Mouse (Mus musculus): ENCODE measurements around the gene Tlr7. TPM values are rescaled to one million over a fixed set of nuclear protein-coding genes. Genes with fewer than 3 reads are reported as not detected.
"Not testable (repeated sequence)": the region's sequence is repeated elsewhere in the genome, so short reads cannot be mapped to it uniquely, and the experiment has no call there.

The Tlr7 gene
- polyA plus RNA-seq, 1 experiment from 2014 or later = not detected

- ATAC-seq (no peak), DNase-seq (ENCODE audit: low read depth, low spot score) (no peak)
- no peak for TF ChIP-seq CTCF (IDR thresholded peaks at IDR 0.05)
- peaks cover 9% of the 10 kb centered on the region for H3K27me3 ChIP-seq
- ChIA-PET CTCF (no interaction called here), POLR2A (no interaction called here)
- in situ Hi-C loops (cut with MboI; ENCODE audit: low pct_unique_long_range_greater_than_20kb) = no loop called here
Observed at GRCm38 (mm10) chrX:167334571-167334970, 4.2 kb upstream of the Tlr7 start.

- CTCF ChIA-PET = no interaction called here
- no peak for DNase-seq (ENCODE audit: low read depth, low spot score)
- in situ Hi-C loops (cut with MboI; ENCODE audit: low pct_unique_long_range_greater_than_20kb) = no loop called here
- no peak for TF ChIP-seq CTCF (IDR thresholded peaks at IDR 0.05)
- POLR2A ChIA-PET = no interaction called here
- peaks cover 8% of the 10 kb centered on the region for H3K27me3 ChIP-seq
- ATAC-seq = no peak
Observed at GRCm38 (mm10) chrX:167332607-167333006, 2.2 kb upstream of the Tlr7 start.

GRCm38 (mm10) chrX:167330993-167331392 is 635 bp upstream of the Tlr7 start:
- DNase-seq (ENCODE audit: low read depth, low spot score) (no peak), ATAC-seq (no peak)
- ChIA-PET CTCF (no interaction called here), POLR2A (no interaction called here)
- in situ Hi-C loops (cut with MboI; ENCODE audit: low pct_unique_long_range_greater_than_20kb) = no loop called here
- peaks cover 8% of the 10 kb centered on the region for H3K27me3 ChIP-seq
- no peak for TF ChIP-seq CTCF (IDR thresholded peaks at IDR 0.05)

GRCm38 (mm10) chrX:167329620-167330019 is 738 bp downstream of the Tlr7 start:
- CTCF ChIA-PET = no interaction called here
- in situ Hi-C loops (cut with MboI; ENCODE audit: low pct_unique_long_range_greater_than_20kb) = no loop called here
- POLR2A ChIA-PET = no interaction called here
- ATAC-seq = no peak
- DNase-seq (ENCODE audit: low read depth, low spot score) = no peak
- no peak for TF ChIP-seq CTCF (IDR thresholded peaks at IDR 0.05)
- H3K27me3 ChIP-seq = peaks cover 8% of the 10 kb centered on the region

GRCm38 (mm10) chrX:167329098-167329497 is 1.3 kb downstream of the Tlr7 start:
- ChIA-PET CTCF (no interaction called here), POLR2A (interaction anchor here (0.5 kb wide), 1 partner anchor 440 kb away, joined by 3 read pairs; no protein-coding TSS in a partner anchor)
- ATAC-seq (no peak), DNase-seq (ENCODE audit: low read depth, low spot score) (no peak)
- in situ Hi-C loops (cut with MboI; ENCODE audit: low pct_unique_long_range_greater_than_20kb) = no loop called here
- H3K27me3 ChIP-seq = peaks cover 8% of the 10 kb centered on the region
- no peak for TF ChIP-seq CTCF (IDR thresholded peaks at IDR 0.05)

- ATAC-seq (no peak), DNase-seq (ENCODE audit: low read depth, low spot score) (no peak)
- ChIA-PET POLR2A (no interaction called here), CTCF (no interaction called here)
- TF ChIP-seq CTCF (IDR thresholded peaks at IDR 0.05) = no peak
- in situ Hi-C loops (cut with MboI; ENCODE audit: low pct_unique_long_range_greater_than_20kb) = no loop called here
- H3K27me3 ChIP-seq = peaks cover 8% of the 10 kb centered on the region
Observed at GRCm38 (mm10) chrX:167328519-167328918, 1.8 kb downstream of the Tlr7 start.

GRCm38 (mm10) chrX:167323742-167324141 is 6.6 kb downstream of the Tlr7 start:
- POLR2A ChIA-PET = no interaction called here
- TF ChIP-seq CTCF (IDR thresholded peaks at IDR 0.05) = no peak
- CTCF ChIA-PET = no interaction called here
- DNase-seq (ENCODE audit: low read depth, low spot score) (no peak), ATAC-seq (no peak)
- in situ Hi-C loops (cut with MboI; ENCODE audit: low pct_unique_long_range_greater_than_20kb) = no loop called here
- H3K27me3 ChIP-seq = peaks cover 10% of the 10 kb centered on the region

GRCm38 (mm10) chrX:167321233-167321806 is 9.0 kb downstream of the Tlr7 start:
- ChIA-PET POLR2A (interaction anchor here (0.6 kb wide), 1 partner anchor 532 kb away, joined by 3 read pairs; no protein-coding TSS in a partner anchor), CTCF (interaction anchor here (0.9 kb wide), 1 partner anchor 15 kb away, joined by 3 read pairs; no protein-coding TSS in a partner anchor)
- DNase-seq (ENCODE audit: low read depth, low spot score) (no peak), ATAC-seq (no peak)
- in situ Hi-C loops (cut with MboI; ENCODE audit: low pct_unique_long_range_greater_than_20kb) = no loop called here
- TF ChIP-seq CTCF (IDR thresholded peaks at IDR 0.05) = no peak
- H3K27me3 ChIP-seq = peaks cover 6% of the 10 kb centered on the region

- ChIA-PET CTCF (no interaction called here), POLR2A (no interaction called here)
- TF ChIP-seq CTCF (IDR thresholded peaks at IDR 0.05) = no peak
- in situ Hi-C loops (cut with MboI; ENCODE audit: low pct_unique_long_range_greater_than_20kb) = no loop called here
- DNase-seq (ENCODE audit: low read depth, low spot score) (no peak), ATAC-seq (no peak)
- H3K27me3 ChIP-seq = peaks cover 6% of the 10 kb centered on the region
Observed at GRCm38 (mm10) chrX:167318819-167319396, 11.4 kb downstream of the Tlr7 start.

GRCm38 (mm10) chrX:167315766-167316165 is 14.6 kb downstream of the Tlr7 start:
- TF ChIP-seq CTCF (IDR thresholded peaks at IDR 0.05) = no peak
- peaks cover 6% of the 10 kb centered on the region for H3K27me3 ChIP-seq
- in situ Hi-C loops (cut with MboI; ENCODE audit: low pct_unique_long_range_greater_than_20kb) = no loop called here
- POLR2A ChIA-PET = no interaction called here
- CTCF ChIA-PET = no interaction called here
- ATAC-seq (no peak), DNase-seq (ENCODE audit: low read depth, low spot score) (no peak)

GRCm38 (mm10) chrX:167315093-167315726 is 15.1 kb downstream of the Tlr7 start:
- H3K27me3 ChIP-seq = peaks cover 6% of the 10 kb centered on the region
- POLR2A ChIA-PET = no interaction called here
- CTCF ChIA-PET = no interaction called here
- in situ Hi-C loops (cut with MboI; ENCODE audit: low pct_unique_long_range_greater_than_20kb) = no loop called here
- DNase-seq (ENCODE audit: low read depth, low spot score) (no peak), ATAC-seq (no peak)
- TF ChIP-seq CTCF (IDR thresholded peaks at IDR 0.05) = no peak

- POLR2A ChIA-PET; CTCF ChIA-PET; in situ Hi-C loops (cut with MboI; ENCODE audit: low pct_unique_long_range_greater_than_20kb); ATAC-seq; DNase-seq (ENCODE audit: low read depth, low spot score); H3K27me3 ChIP-seq: not testable (repeated sequence)
Observed at GRCm38 (mm10) chrX:167302061-167302460, 28.3 kb downstream of the Tlr7 start.
